Mouse (Mus musculus) c-Kit-positive CD71-positive TER-119-negative erythroid progenitor cells, embryonic 14.5 days (primary cell): Measurements from ENCODE around the gene Palm3.
A peak's percentile ranks its signal among the peaks of the same experiment; 100 is the strongest.

Experiments used
- DNase-seq: peaks from one replicate; pipeline ENCODE4 v3.0.0-alpha.2; 2013; ENCODE audit warnings: low read depth

Gene Palm3

DNA sequence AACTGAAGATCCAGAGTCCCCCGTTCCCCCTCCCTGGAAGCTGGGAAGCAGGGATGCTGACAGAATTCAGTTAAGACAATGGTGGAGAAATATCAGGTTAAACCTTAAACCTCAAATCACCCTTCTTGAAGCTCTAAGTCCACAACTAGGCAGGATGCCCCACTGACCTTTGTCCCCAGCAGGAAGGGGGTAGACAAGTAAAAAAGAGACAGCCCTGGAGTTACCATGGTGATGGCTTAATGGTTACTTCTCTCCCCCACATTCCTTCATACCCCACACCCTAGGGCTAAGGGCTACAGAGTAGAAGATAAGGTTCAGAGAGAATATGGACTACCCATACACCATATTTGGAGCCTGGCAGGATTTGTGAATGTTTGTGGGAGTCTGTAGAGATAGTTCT, 2.4 kb downstream of the Palm3 start:
- no peak for DNase-seq

GRCm38 (mm10) chr8:84024171-84024570, 2.9 kb downstream of the Palm3 start:
- no peak for DNase-seq

- DNase-seq: no peak
Measured at GRCm38 (mm10) chr8:84025863-84026262, 4.6 kb downstream of the Palm3 start.

DNA sequence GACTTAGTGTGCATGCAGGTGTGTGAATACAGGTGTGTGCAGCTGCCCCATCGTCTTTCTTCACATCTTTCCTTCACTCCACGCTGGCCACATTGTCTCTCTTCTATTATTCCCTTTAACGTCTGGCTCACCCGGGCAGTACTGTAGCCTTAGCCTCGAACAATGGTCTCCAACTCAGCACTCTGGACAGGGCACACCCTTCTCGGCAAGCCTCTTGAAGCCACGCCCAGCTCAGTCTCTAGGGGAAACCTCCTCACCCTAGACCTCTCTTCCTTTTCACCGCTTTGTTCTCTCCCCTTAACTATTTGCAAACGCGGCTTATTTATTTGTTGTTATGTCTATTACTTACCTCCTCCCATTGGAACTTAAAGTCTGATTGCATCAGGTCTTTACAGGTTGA, 6.2 kb downstream of the Palm3 start:
- no peak for DNase-seq

DNA sequence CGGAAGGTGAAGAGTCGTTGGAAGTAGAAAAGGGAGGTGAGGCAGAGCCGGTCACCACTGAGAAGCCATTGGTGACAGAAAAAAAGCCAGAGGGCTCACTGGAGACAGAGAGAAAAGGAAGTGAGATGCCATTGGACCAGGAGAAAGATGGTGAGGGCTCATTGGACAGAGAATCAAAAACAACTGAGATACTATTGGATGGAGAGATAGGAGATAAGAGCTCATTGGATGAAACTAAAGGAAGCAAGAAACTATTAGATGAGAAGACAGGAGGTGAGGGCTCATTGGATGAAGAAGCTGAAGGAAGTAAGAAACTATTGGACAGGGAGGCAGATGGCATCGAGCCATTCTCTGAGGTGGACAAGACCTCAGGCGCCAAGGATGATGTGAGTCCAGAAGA, 8.0 kb downstream of the Palm3 start:
- no peak for DNase-seq

GRCm38 (mm10) chr8:84032777-84033176, 11.5 kb downstream of the Palm3 start:
- no peak for DNase-seq

GRCm38 (mm10) chr8:84038015-84038414, 16.7 kb downstream of the Palm3 start:
- DNase-seq: no peak

DNA sequence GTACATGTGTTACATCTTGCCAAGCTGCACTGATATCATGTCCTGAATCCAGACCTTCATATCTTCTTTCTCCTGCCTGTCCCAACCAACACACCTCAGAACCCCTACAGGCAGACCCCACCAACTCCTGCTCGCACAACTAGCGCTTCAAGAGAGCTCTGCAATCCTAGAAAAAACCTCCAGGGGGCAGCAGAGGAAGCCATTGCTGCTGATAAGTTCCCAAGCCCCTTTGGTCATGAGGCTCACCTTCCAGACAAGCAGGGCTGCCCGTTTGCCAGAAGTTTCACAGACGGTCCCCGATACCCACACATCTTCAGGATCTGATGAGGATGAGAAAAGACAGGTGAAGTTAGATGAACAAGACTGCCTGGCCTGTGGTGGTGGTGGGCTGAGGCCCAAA, 17.8 kb downstream of the Palm3 start:
- peak; percentile 59 for DNase-seq

- no peak for DNase-seq
Measured at GRCm38 (mm10) chr8:84042066-84042947, 21.0 kb downstream of the Palm3 start, which contains the start of gene Il27ra. Gene Il27ra (minus strand): TSS chr8:84042589.

GRCm38 (mm10) chr8:84042948-84043342, 21.7 kb downstream of the Palm3 start:
- DNase-seq: no peak

DNA sequence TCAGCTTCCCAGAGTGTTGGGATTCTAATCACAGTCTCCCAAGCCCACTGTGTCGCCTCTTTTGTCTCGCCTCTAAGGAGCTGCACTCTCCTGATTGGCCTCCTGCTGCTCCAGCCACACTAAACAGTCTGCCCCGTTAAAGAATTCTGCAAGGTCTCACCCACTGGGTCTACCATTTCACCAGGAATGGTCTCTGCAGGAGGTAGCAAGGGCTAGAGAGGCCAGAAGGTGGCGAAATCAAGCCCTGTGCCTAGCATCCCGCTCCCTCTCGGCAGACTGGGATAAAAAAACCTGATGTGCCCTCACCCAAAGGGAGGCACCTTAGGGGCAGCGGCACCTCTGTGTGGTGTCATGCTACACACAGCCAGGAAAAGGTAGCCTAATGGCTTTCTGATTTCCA, 22.8 kb downstream of the Palm3 start:
- DNase-seq: no peak

GRCm38 (mm10) chr8:84044900-84045299, 23.6 kb downstream of the Palm3 start, which contains the start of gene Rln3:
Gene Rln3 (minus strand): TSS chr8:84045000.
- DNase-seq: no peak

- no peak for DNase-seq
Measured at GRCm38 (mm10) chr8:84046505-84046904, 25.2 kb downstream of the Palm3 start.

GRCm38 (mm10) chr8:84048171-84048570, 26.9 kb downstream of the Palm3 start:
- DNase-seq: no peak

GRCm38 (mm10) chr8:84052746-84053145, 31.5 kb downstream of the Palm3 start:
- no peak for DNase-seq

DNA sequence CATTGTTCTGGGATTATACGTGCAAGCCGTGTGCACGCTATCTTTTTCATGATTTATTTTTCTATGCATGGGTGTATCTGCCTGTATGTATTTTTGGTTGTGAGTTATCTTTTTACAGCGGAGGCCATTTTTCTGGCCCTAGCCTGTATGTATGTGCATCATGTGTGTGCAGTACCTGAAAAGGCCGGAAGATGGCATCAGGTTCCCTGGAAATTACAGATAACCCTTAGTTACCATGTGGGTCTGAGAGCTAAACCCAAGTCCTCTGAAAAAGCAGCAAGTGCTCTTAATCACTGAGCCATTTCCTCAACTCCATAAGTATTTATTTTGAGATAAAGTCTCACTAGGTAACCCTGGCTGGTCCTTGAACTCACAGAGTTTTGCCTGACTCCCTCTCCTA, 32.0 kb downstream of the Palm3 start:
- no peak for DNase-seq

- no peak for DNase-seq
Measured at GRCm38 (mm10) chr8:84057827-84058226, 36.6 kb downstream of the Palm3 start.

- DNase-seq: no peak
Measured at GRCm38 (mm10) chr8:84059226-84059625, 38.0 kb downstream of the Palm3 start.

- DNase-seq: no peak
Measured at GRCm38 (mm10) chr8:84060245-84060644, 39.0 kb downstream of the Palm3 start.

DNA sequence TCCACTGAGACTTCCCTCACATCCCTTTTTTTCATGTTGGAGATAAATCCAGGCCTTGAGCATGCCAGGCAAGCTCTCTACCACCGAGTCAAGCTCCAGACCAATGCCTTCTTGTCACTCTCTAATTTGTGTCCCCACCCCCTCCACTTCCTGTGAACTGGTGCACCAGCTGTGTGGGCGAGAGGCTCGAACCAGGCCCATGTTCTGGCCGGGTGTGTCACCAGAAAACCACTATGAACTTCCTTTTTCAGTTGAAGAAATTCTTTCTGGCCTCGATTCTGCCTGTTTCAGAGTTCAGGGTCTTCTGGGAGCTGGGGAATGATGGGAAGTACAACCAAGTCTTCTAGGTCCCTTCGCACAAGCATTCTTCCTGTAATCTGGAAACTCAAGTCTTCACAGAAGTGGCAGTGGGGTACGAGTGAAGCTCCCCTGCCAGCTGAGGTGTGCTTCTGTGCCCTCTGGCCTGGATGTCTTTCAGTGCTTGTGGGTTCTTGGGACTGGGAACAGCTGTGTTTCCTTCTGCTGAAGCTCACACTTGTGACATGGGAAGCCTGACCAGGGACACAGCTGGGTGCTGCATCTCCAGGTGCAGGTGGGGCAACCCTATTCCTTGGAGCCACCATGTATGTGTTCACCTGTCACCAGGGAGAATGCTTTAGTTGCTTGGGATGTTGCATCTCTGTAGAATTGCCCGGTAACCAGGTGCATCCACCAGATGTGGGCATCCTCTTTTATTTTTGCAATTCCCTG, 42.8 kb downstream of the Palm3 start:
- no peak for DNase-seq

GRCm38 (mm10) chr8:84065037-84065436, 43.8 kb downstream of the Palm3 start, which contains the start of gene Gm10643:
Gene Gm10643 (minus strand): TSS chr8:84065137.
- no peak for DNase-seq

GRCm38 (mm10) chr8:84065457-84066072, 44.3 kb downstream of the Palm3 start:
- DNase-seq: no peak
